Mouse (Mus musculus) megakaryocyte, embryonic 14.5 days (primary cell): ENCODE results near the gene Fastkd1. TPM values are rescaled to one million over a fixed set of nuclear protein-coding genes. Genes with fewer than 3 reads are reported as not detected.
"Not testable (repeated sequence)": the region's sequence is repeated elsewhere in the genome, so short reads cannot be mapped to it uniquely, and the experiment has no call there.

Experiments used
- H3K27me3 ChIP-seq: replicated peaks from 2 replicates; pipeline ENCODE3; 2012; ENCODE audit warnings: inconsistent platforms
- H3K36me3 ChIP-seq: replicated peaks from 2 replicates; pipeline ENCODE3; 2012; ENCODE audit warnings: low read length, inconsistent platforms, mixed read lengths
- H3K4me1 ChIP-seq: 2 replicates; pipeline ENCODE4 v1.6.1; 2012; ENCODE audit warnings: inconsistent platforms
- H3K4me3 ChIP-seq: replicated peaks from 2 replicates; pipeline ENCODE3; 2012; ENCODE audit warnings: moderate library complexity, mild to moderate bottlenecking, inconsistent platforms
- H3K9me3 ChIP-seq: 2 replicates; pipeline ENCODE4 v1.6.1; 2012; ENCODE audit warnings: inconsistent platforms
- FLI1 ChIP-seq: IDR thresholded peaks from 2 replicates; pipeline ENCODE4 v1.6.1; 2012; ENCODE audit warnings: low read length, inconsistent platforms, mixed read lengths
- GATA1 ChIP-seq: IDR thresholded peaks from 3 replicates; pipeline ENCODE4 v1.6.1; 2012; ENCODE audit warnings: mixed read lengths, low read length, inconsistent platforms, borderline replicate concordance
- polyA plus RNA-seq: library from polyadenylated mRNA; stranded (reverse); fragments of >175 nt; gene quantifications from 2 replicates; pipeline ENCODE4 v1.2.3, GENCODE M21; 2012; ENCODE audit warnings: low replicate concordance; ENCODE audit not compliant: insufficient read depth

Gene Fastkd1
- polyA plus RNA-seq, 1 experiment, result not detected

- Histone ChIP-seq H3K4me1 (peaks cover 32% of the 10 kb centered on the region), H3K9me3 (no peaks in the 10 kb centered on the region), H3K4me3 (no peak overlapping the region), H3K36me3 (peaks cover 31% of the 10 kb centered on the region), H3K27me3 (no peaks in the 10 kb centered on the region)
- TF ChIP-seq GATA1 (no peak), FLI1 (no peak)
Measured at GRCm38 (mm10) chr2:69712171-69712570, 1.1 kb downstream of the Fastkd1 start.

DNA sequence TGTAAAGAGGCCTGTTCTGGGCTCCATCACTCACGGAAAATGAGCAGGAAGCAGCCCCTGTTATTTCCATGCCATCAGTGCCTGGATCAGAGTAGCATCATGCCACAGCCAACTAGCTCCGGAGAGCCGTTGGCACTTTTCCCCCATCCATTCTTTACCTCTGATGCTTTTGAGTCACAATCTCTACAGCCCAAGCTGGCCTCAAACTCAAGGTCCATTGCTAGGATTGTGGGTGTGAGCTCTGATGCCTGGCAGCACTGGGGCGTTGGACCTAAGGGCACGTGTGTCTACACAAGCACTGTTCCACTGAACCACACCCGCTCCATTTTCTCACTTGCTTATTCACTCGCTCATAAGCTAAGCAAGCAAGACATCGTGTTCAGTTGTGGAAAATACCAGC, 12.9 kb downstream of the Fastkd1 start:
- H3K27me3 ChIP-seq, result no peaks in the 10 kb centered on the region
- no peaks in the 10 kb centered on the region for H3K9me3 ChIP-seq
- H3K4me3 ChIP-seq, result no peak overlapping the region
- H3K36me3 ChIP-seq, result peaks cover 88% of the 10 kb centered on the region
- no peaks in the 10 kb centered on the region for H3K4me1 ChIP-seq
- TF ChIP-seq GATA1 (no peak), FLI1 (no peak)

DNA sequence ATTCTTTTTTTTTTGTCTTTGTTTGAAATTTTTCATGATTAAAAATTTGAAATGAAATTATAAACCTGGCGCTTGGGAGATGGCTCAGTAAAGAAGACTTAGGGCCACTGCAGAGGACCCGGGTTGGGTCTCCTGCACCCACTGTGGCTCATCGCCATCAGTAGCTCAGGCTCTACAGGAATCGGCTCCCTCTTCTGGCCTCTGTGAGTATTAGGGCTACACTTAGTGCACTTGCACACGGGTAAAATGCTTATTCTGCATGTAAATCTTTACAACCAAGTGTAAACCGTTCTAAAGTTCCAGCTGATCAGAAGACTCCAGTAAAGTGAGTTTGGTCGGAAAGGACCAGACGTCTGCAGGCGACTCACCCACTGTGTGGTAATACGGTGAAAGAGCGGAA, 19.8 kb downstream of the Fastkd1 start:
- H3K27me3 ChIP-seq, result no peaks in the 10 kb centered on the region
- no peaks in the 10 kb centered on the region for H3K4me1 ChIP-seq
- H3K36me3 ChIP-seq, result peaks cover 81% of the 10 kb centered on the region

GRCm38 (mm10) chr2:69690843-69691242, 22.5 kb downstream of the Fastkd1 start:
- Histone ChIP-seq H3K27me3 (no peaks in the 10 kb centered on the region), H3K36me3 (peaks cover 72% of the 10 kb centered on the region), H3K4me3 (no peak overlapping the region), H3K4me1 (no peaks in the 10 kb centered on the region), H3K9me3 (no peaks in the 10 kb centered on the region)
- TF ChIP-seq FLI1, result no peak
- no peak for TF ChIP-seq GATA1

More for the DNA sequence above, 19.8 kb downstream of the Fastkd1 start:
- Histone ChIP-seq H3K4me3 (no peak overlapping the region), H3K9me3 (no peaks in the 10 kb centered on the region)
- TF ChIP-seq GATA1, result no peak
- no peak for TF ChIP-seq FLI1

- no peaks in the 10 kb centered on the region for H3K27me3 ChIP-seq
- H3K9me3 ChIP-seq, result no peaks in the 10 kb centered on the region
- no peak for TF ChIP-seq FLI1
- TF ChIP-seq GATA1, result no peak
- H3K4me1 ChIP-seq, result no peaks in the 10 kb centered on the region
- H3K4me3 ChIP-seq, result no peak overlapping the region
- H3K36me3 ChIP-seq, result peaks cover 71% of the 10 kb centered on the region
Measured at GRCm38 (mm10) chr2:69690214-69690613, 23.1 kb downstream of the Fastkd1 start.

- Histone ChIP-seq H3K9me3 (no peaks in the 10 kb centered on the region), H3K27me3 (no peaks in the 10 kb centered on the region), H3K4me1 (no peaks in the 10 kb centered on the region), H3K4me3 (no peak overlapping the region), H3K36me3 (peaks cover 22% of the 10 kb centered on the region)
- TF ChIP-seq FLI1 (no peak), GATA1 (no peak)
Measured at GRCm38 (mm10) chr2:69684488-69684887, 28.8 kb downstream of the Fastkd1 start.

GRCm38 (mm10) chr2:69683036-69683805, 30.1 kb downstream of the Fastkd1 start:
- TF ChIP-seq GATA1, result no peak
- TF ChIP-seq FLI1, result no peak
- H3K4me3 ChIP-seq, result no peak overlapping the region
- peaks cover 14% of the 10 kb centered on the region for H3K36me3 ChIP-seq
- no peaks in the 10 kb centered on the region for H3K4me1 ChIP-seq
- no peaks in the 10 kb centered on the region for H3K9me3 ChIP-seq
- H3K27me3 ChIP-seq, result no peaks in the 10 kb centered on the region

DNA sequence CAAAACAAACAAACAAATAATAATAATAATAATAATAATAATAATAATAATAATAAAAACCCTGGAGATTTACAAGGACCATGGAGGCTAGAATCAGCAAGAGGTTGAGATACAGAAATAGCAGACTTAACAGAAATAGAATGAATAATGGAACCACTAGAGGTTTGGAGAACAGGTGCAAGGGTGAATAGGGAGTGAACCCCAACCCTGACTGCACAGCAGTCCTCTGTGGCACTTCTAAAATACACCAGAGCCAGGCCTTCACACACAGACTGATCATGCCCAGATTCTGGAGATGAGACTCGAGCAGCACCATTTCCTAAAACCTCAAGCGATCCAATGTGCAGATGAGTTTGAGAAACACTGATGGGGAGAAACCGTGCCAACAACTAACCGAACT, 31.4 kb downstream of the Fastkd1 start:
- H3K4me3 ChIP-seq, result no peak overlapping the region
- TF ChIP-seq FLI1, result no peak
- no peak for TF ChIP-seq GATA1
- H3K4me1 ChIP-seq, result no peaks in the 10 kb centered on the region
- no peaks in the 10 kb centered on the region for H3K9me3 ChIP-seq
- H3K36me3 ChIP-seq, result peaks cover 2% of the 10 kb centered on the region
- H3K27me3 ChIP-seq, result no peaks in the 10 kb centered on the region

DNA sequence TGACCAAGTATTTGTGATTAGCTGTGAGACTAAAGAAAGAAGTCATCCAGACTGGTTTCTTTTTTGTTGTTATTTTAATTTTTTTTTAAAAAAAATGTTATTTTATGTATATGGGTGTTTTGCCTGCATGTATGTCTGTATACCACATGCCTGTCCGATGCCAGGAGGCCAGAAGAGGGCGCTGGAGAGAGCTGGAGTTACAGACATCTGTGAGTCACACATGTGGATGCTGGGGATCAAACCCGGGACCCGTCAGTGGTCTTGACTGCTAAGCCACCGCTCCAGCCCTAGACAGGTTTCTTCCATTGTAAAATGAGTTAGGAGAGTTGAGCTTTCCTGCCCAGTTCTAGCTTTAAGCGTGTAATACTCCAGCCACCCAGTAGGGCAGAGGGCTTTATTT, 33.3 kb downstream of the Fastkd1 start:
- Histone ChIP-seq H3K36me3 (no peaks in the 10 kb centered on the region), H3K9me3 (no peaks in the 10 kb centered on the region), H3K27me3 (no peaks in the 10 kb centered on the region), H3K4me1 (no peaks in the 10 kb centered on the region), H3K4me3 (no peak overlapping the region)
- TF ChIP-seq GATA1 (no peak), FLI1 (no peak)

DNA sequence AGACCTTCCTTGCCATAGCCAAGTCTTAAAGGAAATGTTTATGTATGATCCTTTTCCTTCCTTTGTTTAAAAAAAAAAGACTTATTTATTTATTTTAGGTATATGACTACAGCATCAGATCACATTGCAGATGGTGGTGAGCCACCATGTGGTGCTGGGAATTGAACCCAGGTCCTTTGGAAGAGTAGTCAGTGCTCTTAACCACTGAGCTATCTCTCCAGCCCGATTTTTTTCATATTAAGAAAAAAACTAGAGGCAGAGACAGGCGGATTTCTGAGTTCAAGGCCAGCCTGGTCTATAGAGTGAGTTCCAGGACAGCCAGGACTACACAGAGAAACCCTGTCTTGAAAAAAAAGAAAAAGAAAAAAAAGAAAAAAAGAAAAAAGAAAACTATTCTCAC, 36.1 kb downstream of the Fastkd1 start:
- not testable (repeated sequence) for H3K9me3 ChIP-seq, H3K4me3 ChIP-seq, H3K36me3 ChIP-seq, H3K4me1 ChIP-seq, H3K27me3 ChIP-seq
